Mouse (Mus musculus) intestine, embryonic 16.5 days (tissue): Measurements from ENCODE around the gene Arhgap9. TPM values are rescaled to one million over a fixed set of nuclear protein-coding genes. Genes with fewer than 3 reads are reported as not detected.

Experiments used
- ATAC-seq: fragments of 200-750 bp; cut with Nextera tagmentation; 2 replicates; pipeline ENCODE4 v1.8.0; 2017; ENCODE audit warnings: moderate TSS enrichment, moderate library complexity
- H3K27ac ChIP-seq: fragments of 300-500 bp; sonication (generic); 2 replicates; pipeline ENCODE4 v1.5.1; 2014; ENCODE audit warnings: mild to moderate bottlenecking, low read length
- H3K27me3 ChIP-seq: fragments of 300-500 bp; sonication (generic); replicated peaks from 2 replicates; pipeline ENCODE4 v1.6.1; 2014; ENCODE audit warnings: low read length, control low read depth, mixed read lengths; ENCODE audit not compliant: control insufficient read depth, insufficient read depth
- H3K36me3 ChIP-seq: fragments of 300-500 bp; sonication (generic); 2 replicates; pipeline ENCODE4 v1.6.1; 2014; ENCODE audit warnings: low read length, control low read depth; ENCODE audit not compliant: control insufficient read depth, insufficient read depth
- H3K4me1 ChIP-seq: fragments of 300-500 bp; sonication (generic); 2 replicates; pipeline ENCODE4 v1.6.1; 2014; ENCODE audit warnings: low read length, control low read depth, mixed read lengths; ENCODE audit not compliant: control insufficient read depth, insufficient read depth
- H3K4me2 ChIP-seq: fragments of 300-500 bp; sonication (generic); 2 replicates; pipeline ENCODE4 v1.6.1; 2014; ENCODE audit warnings: low read depth, low read length, control low read depth
- H3K4me3 ChIP-seq: fragments of 300-500 bp; sonication (generic); 2 replicates; pipeline ENCODE4 v1.5.1; 2014; ENCODE audit warnings: mild to moderate bottlenecking, low read length
- H3K9ac ChIP-seq: fragments of 300-500 bp; sonication (generic); 2 replicates; pipeline ENCODE4 v1.6.1; 2014; ENCODE audit warnings: low read depth, low read length
- H3K9me3 ChIP-seq: fragments of 300-500 bp; sonication (generic); 2 replicates; pipeline ENCODE4 v1.6.1; 2016; ENCODE audit warnings: low read length, control low read depth; ENCODE audit not compliant: control insufficient read depth
- WGBS: fragments of 180-500 bp; shearing (Covaris S2); extraction: QIAGEN DNeasy Blood & Tissue Kit; methylation state at CpG from one replicate; pipeline ENCODE4 v1.1.7; 2014; 5-methylcytosine and 5-hydroxymethylcytosine counted together
- polyA plus RNA-seq: library from polyadenylated mRNA; unstranded; fragments of >200 nt; fragmentation: Nextera tagmentation; extraction: Ambion mirVana; gene quantifications from 2 replicates; pipeline ENCODE4 v1.2.1, GENCODE M21; 2015

Gene Arhgap9
- polyA plus RNA-seq, 1 experiment from 2014 or later = 7.9 TPM

DNA sequence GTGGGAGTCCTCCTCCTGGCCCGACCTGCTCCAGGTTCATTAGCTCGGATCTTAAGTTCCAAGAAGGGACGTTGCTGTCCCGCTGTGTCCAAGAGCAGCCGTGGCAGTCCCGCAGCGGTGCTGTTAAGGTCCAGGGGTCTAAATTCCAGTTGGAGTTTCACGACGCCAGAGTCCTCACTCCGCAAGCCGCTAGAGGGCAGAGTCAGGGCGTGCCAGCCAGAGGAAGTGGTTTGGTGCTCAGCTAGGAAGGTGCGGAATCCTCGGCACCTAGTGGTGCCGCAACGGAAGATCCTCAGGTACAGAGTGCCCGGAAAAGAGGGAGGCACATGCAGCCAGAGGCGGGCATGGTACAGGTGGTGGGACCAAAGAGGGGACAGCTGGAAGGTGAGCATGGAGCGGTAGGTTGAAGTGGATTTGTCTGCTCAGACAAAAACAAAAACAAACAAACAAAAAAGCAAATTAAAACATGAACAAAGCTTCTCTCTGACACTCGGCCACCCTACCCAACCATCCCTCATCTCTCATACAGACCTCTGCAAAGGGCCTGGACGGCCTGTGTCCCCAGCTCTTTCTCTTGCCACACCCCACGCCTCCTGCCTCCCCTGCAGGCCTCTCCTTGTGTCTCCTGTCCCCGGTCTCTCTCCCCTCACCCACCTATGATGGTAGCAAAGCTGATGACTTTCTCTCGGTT lies 29.0 kb downstream of the Arhgap9 start:
- Histone ChIP-seq H3K4me3 (peak overlapping the region; percentile 21; the same call in 1 of the 2 replicates), H3K27me3 (no peaks in the 10 kb centered on the region), H3K36me3 (no peaks in the 10 kb centered on the region), H3K9me3 (no peaks in the 10 kb centered on the region), H3K4me1 (0 out of 2 replicates have a peak, but pooled peaks cover 4% of the 10 kb centered on the region), H3K27ac (no peak overlapping the region), H3K4me2 (peak overlapping the region; percentile 50), H3K9ac (no peak overlapping the region)
- 10% methylated on average over 24 of the region's 24 CpGs for WGBS
- ATAC-seq = peak; percentile 82

DNA sequence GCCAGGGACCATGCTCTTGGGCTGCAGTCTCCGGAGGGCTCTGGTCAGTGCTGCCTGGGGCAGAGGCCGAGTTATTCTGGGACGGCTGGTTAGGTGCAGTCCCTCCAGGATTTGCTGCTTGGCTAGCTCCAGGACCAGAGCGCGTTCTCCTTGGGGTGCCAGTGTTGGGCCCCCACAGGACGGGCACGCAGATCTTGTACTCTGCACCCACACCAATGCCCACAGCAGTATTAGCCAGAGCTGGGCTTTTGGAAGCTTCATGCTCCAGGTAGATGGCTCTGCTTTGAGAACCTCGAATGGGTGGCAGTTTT lies 29.5 kb downstream of the Arhgap9 start:
- H3K9ac ChIP-seq = no peak overlapping the region
- peak; percentile 27; the same call in 1 of the 2 replicates for ATAC-seq
- H3K27me3 ChIP-seq = no peaks in the 10 kb centered on the region
- H3K27ac ChIP-seq = no peak overlapping the region
- H3K36me3 ChIP-seq = no peaks in the 10 kb centered on the region
- H3K9me3 ChIP-seq = no peaks in the 10 kb centered on the region
- 0 out of 2 replicates have a peak, but pooled peaks cover 4% of the 10 kb centered on the region for H3K4me1 ChIP-seq
- no peak overlapping the region for H3K4me3 ChIP-seq
- WGBS = 79% methylated on average over 8 of the region's 8 CpGs
- H3K4me2 ChIP-seq = no peak overlapping the region

DNA sequence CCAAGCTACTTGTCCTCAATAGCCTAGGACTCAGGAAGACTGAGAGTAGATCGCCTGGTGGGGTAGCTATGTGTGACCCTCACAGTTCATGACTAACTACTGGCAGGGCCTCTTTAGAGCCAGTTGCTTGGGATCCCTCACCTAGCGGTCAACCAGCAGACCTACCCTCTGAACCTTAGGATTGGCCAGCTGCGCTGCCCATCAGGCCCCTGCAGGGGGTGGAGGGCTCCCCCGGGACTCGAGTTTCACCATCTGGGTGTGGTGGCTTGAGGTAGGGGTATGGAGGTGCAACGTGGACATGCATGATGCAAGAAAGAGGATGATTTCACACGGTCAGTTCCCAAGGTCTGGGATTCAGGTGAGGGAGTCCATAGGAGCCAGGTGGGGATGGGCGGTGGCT lies 30.0 kb downstream of the Arhgap9 start:
- Histone ChIP-seq H3K36me3 (no peaks in the 10 kb centered on the region), H3K4me1 (0 out of 2 replicates have a peak, but pooled peaks cover 4% of the 10 kb centered on the region), H3K9me3 (no peaks in the 10 kb centered on the region), H3K4me2 (no peak overlapping the region), H3K27ac (no peak overlapping the region), H3K9ac (no peak overlapping the region), H3K4me3 (no peak overlapping the region), H3K27me3 (no peaks in the 10 kb centered on the region)
- 67% methylated on average over 8 of the region's 8 CpGs for WGBS
- no peak for ATAC-seq

DNA sequence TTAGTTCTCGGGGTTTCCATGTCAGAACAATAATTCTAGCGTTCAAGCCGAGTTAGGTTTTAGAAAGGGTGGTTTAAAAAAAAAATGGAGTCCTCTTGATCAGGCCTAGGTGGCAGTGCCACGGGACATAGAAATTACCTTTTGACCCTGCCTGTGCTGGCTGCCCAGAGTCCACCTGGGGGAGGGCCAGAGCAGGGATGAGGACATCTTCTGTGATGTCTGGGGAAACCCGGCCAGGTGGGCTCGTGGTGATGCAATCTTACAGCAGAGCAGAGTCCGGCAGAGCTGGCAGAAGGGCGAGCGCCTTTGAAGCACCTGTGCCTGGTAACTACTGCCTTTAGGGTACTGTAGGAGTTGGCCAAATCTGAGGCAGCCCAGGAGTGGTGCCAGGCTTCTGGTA lies 30.4 kb downstream of the Arhgap9 start:
- WGBS = 79% methylated on average over 9 of the region's 9 CpGs
- Histone ChIP-seq H3K4me2 (no peak overlapping the region), H3K27ac (no peak overlapping the region), H3K9ac (no peak overlapping the region), H3K27me3 (no peaks in the 10 kb centered on the region), H3K9me3 (no peaks in the 10 kb centered on the region), H3K36me3 (no peaks in the 10 kb centered on the region), H3K4me3 (no peak overlapping the region), H3K4me1 (0 out of 2 replicates have a peak, but pooled peaks cover 4% of the 10 kb centered on the region)
- ATAC-seq = no peak

DNA sequence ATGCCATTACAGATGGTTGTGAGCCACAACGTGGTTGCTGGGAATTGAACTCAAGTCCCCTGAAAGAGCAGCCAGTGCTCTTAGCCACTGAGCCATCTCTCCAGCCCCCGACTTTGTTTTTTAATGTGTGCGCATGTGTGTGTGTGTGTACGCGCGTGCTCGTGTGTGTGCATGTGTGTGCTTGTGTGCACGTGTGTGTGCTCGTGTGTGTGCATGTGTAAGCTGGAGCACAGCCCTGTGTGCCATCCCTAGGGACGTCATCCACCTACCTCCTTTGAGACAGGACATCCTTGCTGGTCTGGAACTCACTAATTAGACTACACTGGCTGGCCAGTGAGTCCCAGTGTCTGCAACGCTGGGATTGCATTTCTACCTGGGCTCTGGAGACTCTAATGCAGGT lies 31.0 kb downstream of the Arhgap9 start:
- WGBS = 88% methylated on average over 11 of the region's 11 CpGs
- Histone ChIP-seq H3K36me3 (no peaks in the 10 kb centered on the region), H3K27me3 (no peaks in the 10 kb centered on the region), H3K4me2 (no peak overlapping the region), H3K4me3 (no peak overlapping the region), H3K27ac (no peak overlapping the region), H3K4me1 (0 out of 2 replicates have a peak, but pooled peaks cover 4% of the 10 kb centered on the region), H3K9ac (no peak overlapping the region), H3K9me3 (no peaks in the 10 kb centered on the region)
- ATAC-seq = no peak

DNA sequence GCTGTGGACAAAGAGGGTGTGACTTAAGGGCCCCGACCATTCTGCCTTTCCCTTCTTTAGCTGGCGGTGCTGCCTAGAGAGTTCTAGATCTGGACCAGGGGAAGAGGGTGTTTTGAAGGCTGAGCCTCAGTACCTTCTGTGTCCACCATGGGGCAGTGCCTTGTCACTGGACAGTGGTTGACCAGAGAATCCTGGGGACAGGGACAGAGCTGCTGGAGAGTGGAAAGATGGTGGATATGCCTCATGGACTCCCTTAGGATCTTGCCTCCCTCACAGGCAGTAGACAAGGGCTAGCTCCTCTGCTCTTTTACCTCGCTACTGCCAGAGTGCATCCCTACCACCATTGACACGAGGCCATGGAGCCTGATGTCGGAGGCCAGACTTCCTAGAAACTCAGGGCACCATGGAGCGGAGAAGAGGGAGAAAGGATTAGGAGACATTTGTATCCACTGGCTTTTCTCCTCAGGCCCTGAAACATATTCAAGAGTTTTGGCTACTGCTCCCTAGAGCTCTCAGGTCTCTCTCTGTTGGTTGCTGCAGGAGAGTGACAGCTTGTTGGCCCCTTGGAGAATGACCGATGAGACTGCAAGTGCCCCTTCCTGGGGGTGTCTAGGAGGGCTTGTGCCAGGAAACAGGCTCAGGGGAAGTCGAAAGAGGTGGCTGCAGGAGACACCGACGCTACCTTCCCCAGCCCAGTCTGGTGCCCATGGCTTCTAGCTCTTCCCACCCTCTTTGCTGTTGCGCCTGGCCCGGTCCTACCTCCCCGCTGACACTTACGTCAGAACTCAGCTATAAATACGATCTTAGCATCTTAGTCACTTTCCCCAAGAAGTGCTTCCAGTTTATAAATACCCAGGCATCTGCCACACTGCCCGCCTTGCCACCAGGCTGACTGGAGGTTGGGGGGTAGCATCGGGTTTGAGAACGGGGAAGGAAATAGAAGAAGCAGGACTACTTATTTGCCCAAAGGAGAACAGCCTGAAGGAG lies 32.4 kb downstream of the Arhgap9 start, which contains the start of gene Inhbe:
Inhbe (minus strand) TSS at position 503 of the 987 bp plus-strand sequence.
- Histone ChIP-seq H3K9ac (no peak within 1 kb of the TSS), H3K9me3 (no peaks in the 10 kb centered on the region), H3K27ac (no peak within 1 kb of the TSS), H3K4me3 (no peak within 1 kb of the TSS), H3K36me3 (no peaks in the 10 kb centered on the region), H3K4me2 (no peak within 1 kb of the TSS), H3K4me1 (0 out of 2 replicates have a peak, but pooled peaks cover 4% of the 10 kb centered on the region), H3K27me3 (no peaks in the 10 kb centered on the region)
- ATAC-seq = no peak
- WGBS = 80% methylated on average over 18 of the region's 18 CpGs

DNA sequence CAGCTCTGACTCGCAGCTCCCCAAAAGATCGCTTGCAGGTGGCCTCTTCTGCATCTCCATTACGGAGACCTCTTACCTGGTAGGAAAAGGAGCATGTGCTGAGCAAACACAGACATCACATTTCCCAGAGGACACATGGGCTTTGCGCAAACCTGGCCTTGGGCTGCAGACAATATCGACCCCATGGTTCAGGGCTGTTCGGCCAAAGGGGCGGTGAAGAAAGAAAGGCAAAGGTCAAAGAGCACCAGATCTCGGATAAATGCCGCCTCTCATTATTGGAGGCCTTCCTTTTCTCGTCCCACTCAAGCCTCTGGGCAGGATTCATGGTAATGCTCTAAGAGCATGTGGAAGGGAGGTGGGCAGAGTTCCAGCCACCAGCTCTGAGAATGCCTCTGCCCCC lies 33.6 kb downstream of the Arhgap9 start:
- no peaks in the 10 kb centered on the region for H3K9me3 ChIP-seq
- no peak overlapping the region for H3K27ac ChIP-seq
- 0 out of 2 replicates have a peak, but pooled peaks cover 2% of the 10 kb centered on the region for H3K4me1 ChIP-seq
- H3K4me3 ChIP-seq = no peak overlapping the region
- no peak for ATAC-seq
- H3K4me2 ChIP-seq = no peak overlapping the region
- 57% methylated on average over 10 of the region's 10 CpGs for WGBS
- H3K36me3 ChIP-seq = no peaks in the 10 kb centered on the region
- no peak overlapping the region for H3K9ac ChIP-seq
- no peaks in the 10 kb centered on the region for H3K27me3 ChIP-seq

DNA sequence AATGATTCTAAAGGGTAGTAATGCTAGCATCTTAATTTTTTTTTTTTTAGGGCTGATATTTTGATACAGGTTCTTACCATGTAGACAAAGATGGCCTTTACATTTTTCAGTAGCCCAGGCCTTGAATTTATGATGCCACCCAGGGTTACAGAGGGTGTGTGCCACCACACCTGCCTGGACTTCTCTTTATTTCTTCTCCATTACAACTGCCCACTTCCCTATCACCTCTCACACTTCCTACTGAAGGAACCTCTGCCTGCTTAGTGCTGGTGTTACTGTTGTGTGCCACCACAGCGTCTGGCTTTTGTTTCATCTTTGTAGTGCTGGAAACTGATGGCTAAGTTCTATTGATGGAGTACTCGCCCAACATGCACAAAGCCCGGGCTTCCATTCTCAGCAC lies 39.0 kb downstream of the Arhgap9 start:
- Histone ChIP-seq H3K9me3 (no peaks in the 10 kb centered on the region), H3K27ac (no peak overlapping the region), H3K36me3 (no peaks in the 10 kb centered on the region), H3K4me1 (no peaks in the 10 kb centered on the region), H3K9ac (no peak overlapping the region), H3K27me3 (no peaks in the 10 kb centered on the region), H3K4me2 (no peak overlapping the region), H3K4me3 (no peak overlapping the region)
- WGBS = 85% methylated on average over 3 of the region's 3 CpGs
- no peak for ATAC-seq

DNA sequence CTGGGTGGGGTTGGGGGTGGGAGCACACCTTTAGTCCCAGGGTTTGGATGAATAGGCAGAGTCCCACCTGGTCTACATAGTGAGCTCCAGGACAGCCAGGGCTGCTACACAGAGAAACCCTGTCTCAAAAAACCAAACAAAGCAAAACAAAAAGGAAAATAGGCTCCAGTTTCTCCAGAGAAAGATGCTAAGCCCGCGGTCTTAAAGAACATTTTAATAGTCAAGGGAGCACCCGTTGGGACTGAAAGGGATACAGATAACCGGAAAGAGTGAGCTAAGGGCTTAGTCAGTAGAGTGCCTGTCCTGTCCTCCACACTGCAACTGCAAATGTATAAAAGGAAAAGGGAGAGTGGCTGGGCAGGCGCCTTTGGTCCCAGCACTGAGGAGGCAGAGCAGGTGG lies 45.4 kb downstream of the Arhgap9 start:
- ATAC-seq = no peak
- no peak overlapping the region for H3K27ac ChIP-seq
- H3K4me3 ChIP-seq = no peak overlapping the region
- no peaks in the 10 kb centered on the region for H3K27me3 ChIP-seq
- WGBS = 76% methylated on average over 5 of the region's 5 CpGs
- no peaks in the 10 kb centered on the region for H3K9me3 ChIP-seq
- H3K4me2 ChIP-seq = no peak overlapping the region
- no peak overlapping the region for H3K9ac ChIP-seq
- no peaks in the 10 kb centered on the region for H3K36me3 ChIP-seq
- no peaks in the 10 kb centered on the region for H3K4me1 ChIP-seq
